Mouse (Mus musculus): ENCODE measurements around the gene Nipal3. TPM values are rescaled to one million over a fixed set of nuclear protein-coding genes. Genes with fewer than 3 reads are reported as not detected.

Gene Nipal3
- total and polyA plus RNA-seq, 3 experiments = 3.5 to 10.4 TPM; not detected in 1

DNA sequence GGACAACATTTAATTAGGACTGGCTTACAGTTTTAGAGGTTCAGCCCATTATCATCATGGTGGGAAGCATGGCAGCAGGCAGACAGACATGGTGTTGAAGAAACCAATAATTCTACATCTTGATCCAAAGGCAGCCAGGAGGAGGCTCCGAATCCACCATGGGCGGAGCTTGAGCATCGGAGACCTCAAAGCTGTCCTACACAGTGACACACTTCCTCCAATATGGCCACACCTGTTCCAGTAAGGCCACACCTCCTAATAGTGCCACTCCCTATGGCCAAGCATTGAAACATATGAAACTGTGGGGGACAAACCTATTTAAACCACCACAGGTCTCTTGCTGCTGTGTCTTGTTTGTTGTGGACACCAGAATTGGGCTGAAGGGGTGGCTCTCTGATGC lies 40.2 kb upstream of the Nipal3 start:
- H3K36me3 ChIP-seq (ENCODE audit: control insufficient read depth in 1 of 2, insufficient read depth in 2 of 2, low read length in 2 of 2) = no peaks in the 10 kb centered on the region
- no peaks in the 10 kb centered on the region for H3K79me2 ChIP-seq (ENCODE audit: control insufficient read depth, insufficient read depth, low read length, poor library complexity)
- TF ChIP-seq ELF1 (IDR thresholded peaks at IDR 0.05; ENCODE audit: low read depth, low read length) = no peak
- no peak for TF ChIP-seq GABPA (IDR thresholded peaks at IDR 0.05; ENCODE audit: low read depth, low read length)
- no peak for TF ChIP-seq RCOR1 (IDR thresholded peaks at IDR 0.05; ENCODE audit: low read depth, low read length)
- H3K9me3 ChIP-seq (replicated peaks; ENCODE audit: insufficient read depth, low read length) = no peaks in the 10 kb centered on the region
- no peaks in the 10 kb centered on the region; a peak in 2 of 4 replicates for H3K27me3 ChIP-seq (ENCODE audit: control insufficient read depth in 1 of 2, insufficient read depth in 2 of 2, low read length in 2 of 2)
- H3K4me1 ChIP-seq (ENCODE audit: control insufficient read depth in 1 of 2, insufficient read depth in 2 of 2, low read length in 2 of 2) = no peaks in the 10 kb centered on the region; a peak in 1 of 4 replicates
- DNase-seq (ENCODE audit: low read depth, low spot score) = no peak
- no peak overlapping the region for H3K9ac ChIP-seq (ENCODE audit: control insufficient read depth, low read depth, low read length, poor library complexity, severe bottlenecking)
- H3K27ac ChIP-seq (ENCODE audit: control insufficient read depth, low read depth, low read length) = no peak overlapping the region
- no peak overlapping the region for H3K4me3 ChIP-seq (ENCODE audit: control insufficient read depth in 1 of 2, insufficient read depth in 1 of 2, low read depth in 2 of 2, low read length in 2 of 2)

DNA sequence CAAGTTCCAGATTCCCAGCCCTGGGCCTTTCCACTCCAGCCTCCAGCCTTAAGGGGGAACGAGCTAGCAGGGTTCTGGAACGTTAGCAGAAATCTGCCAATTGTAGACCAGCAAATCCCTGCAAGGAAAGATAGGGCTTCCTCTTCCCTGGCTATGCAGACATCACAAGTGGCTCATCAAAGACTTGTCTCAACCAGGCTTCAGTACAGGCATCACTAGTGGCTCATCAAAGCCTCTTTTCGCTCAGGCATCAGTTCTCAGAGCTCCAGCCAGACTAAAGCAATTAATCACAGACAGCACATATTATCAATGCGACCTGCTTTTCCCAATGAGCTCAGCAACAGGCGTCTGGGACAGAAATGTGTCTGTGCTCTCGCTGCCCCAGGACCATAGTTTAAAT lies 38.2 kb upstream of the Nipal3 start:
- DNase-seq (ENCODE audit: low read depth, low spot score) = no peak
- Histone ChIP-seq H3K9ac (ENCODE audit: control insufficient read depth, low read depth, low read length, poor library complexity, severe bottlenecking) (no peak overlapping the region), H3K79me2 (ENCODE audit: control insufficient read depth, insufficient read depth, low read length, poor library complexity) (no peaks in the 10 kb centered on the region), H3K27ac (ENCODE audit: control insufficient read depth, low read depth, low read length) (no peak overlapping the region), H3K27me3 (ENCODE audit: control insufficient read depth in 1 of 2, insufficient read depth in 2 of 2, low read length in 2 of 2) (no peaks in the 10 kb centered on the region; a peak in 2 of 4 replicates), H3K4me3 (ENCODE audit: control insufficient read depth in 1 of 2, insufficient read depth in 1 of 2, low read depth in 2 of 2, low read length in 2 of 2) (no peak overlapping the region), H3K4me1 (ENCODE audit: control insufficient read depth in 1 of 2, insufficient read depth in 2 of 2, low read length in 2 of 2) (no peaks in the 10 kb centered on the region; a peak in 1 of 4 replicates), H3K36me3 (ENCODE audit: control insufficient read depth in 1 of 2, insufficient read depth in 2 of 2, low read length in 2 of 2) (no peaks in the 10 kb centered on the region), H3K9me3 (replicated peaks; ENCODE audit: insufficient read depth, low read length) (no peaks in the 10 kb centered on the region)
- TF ChIP-seq UBTF (IDR thresholded peaks at IDR 0.05; ENCODE audit: borderline replicate concordance, insufficient read depth, low read depth, low read length) (no peak), ZMIZ1 (IDR thresholded peaks at IDR 0.05; ENCODE audit: low read depth, low read length) (no peak), POLR2A (IDR thresholded peaks at IDR 0.05; ENCODE audit: control insufficient read depth in 1 of 2, insufficient read depth in 1 of 2, low read depth in 1 of 2, low read length in 2 of 2, poor library complexity in 1 of 2) (no peak), MXI1 (IDR thresholded peaks at IDR 0.05; ENCODE audit: low read depth, low read length) (no peak)

DNA sequence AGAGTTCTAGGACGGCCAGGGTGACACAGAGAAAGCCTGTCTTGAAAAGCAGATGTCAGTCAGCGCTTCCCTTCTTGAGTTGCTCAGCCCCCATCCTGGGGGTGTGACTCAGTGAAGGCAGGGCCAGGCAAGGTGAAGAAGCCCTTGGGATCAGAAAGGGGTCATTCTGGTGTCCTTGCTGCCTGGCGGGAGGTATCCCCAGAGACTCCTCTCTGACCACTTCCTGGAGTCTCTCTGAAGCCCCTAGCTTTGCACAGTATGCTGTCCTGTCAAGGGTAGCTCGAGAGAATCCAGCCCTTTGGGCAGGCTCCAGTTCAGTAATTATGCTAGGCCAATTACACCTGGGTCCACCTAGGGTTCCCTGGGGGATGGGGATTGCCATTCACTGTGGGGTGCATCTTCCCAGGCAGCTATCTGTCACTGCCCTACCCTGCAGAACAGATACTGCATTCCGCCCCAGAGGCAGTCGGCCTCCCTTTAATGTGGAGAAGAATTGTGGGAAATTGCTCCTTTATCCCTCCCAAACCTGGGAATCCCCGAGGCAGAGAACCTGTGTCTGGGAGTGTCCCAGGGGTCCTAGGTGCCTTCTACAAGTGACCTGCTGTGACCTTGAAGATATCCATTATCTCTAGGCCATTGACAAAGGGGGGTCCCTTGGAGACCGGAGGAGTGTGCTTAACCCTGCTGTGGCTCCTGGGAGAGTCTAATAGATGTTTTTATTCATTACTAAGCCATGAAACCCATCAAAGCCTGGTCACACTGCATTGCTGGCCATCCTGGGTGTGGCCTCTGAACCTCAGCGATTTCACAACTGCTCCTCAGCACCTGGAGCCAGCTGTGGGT lies 37.2 kb upstream of the Nipal3 start:
- H3K4me1 ChIP-seq (ENCODE audit: control insufficient read depth in 1 of 2, insufficient read depth in 2 of 2, low read length in 2 of 2) = no peaks in the 10 kb centered on the region
- no peak overlapping the region for H3K27ac ChIP-seq (ENCODE audit: control insufficient read depth, low read depth, low read length)
- TF ChIP-seq ZNF384 (IDR thresholded peaks at IDR 0.05; ENCODE audit: low read depth, low read length) (no peak), ZC3H11A (IDR thresholded peaks at IDR 0.05; ENCODE audit: low read depth, low read length) (no peak), USF1 (IDR thresholded peaks at IDR 0.05; ENCODE audit: low read depth, low read length) (no peak), NRF1 (IDR thresholded peaks at IDR 0.05; ENCODE audit: insufficient read depth, low read depth, low read length, poor library complexity, severe bottlenecking) (no peak), GABPA (IDR thresholded peaks at IDR 0.05; ENCODE audit: low read depth, low read length) (no peak), GATA1 (IDR thresholded peaks at IDR 0.05; ENCODE audit: low read depth, low read length) (no peak), E2F4 (IDR thresholded peaks at IDR 0.05; ENCODE audit: borderline replicate concordance, low read depth, low read length) (no peak), MYB (IDR thresholded peaks at IDR 0.05; ENCODE audit: low read depth, low read length) (no peak), ELF1 (IDR thresholded peaks at IDR 0.05; ENCODE audit: low read depth, low read length) (no peak), SIN3A (IDR thresholded peaks at IDR 0.05; ENCODE audit: low read length) (no peak), CHD2 (IDR thresholded peaks at IDR 0.05; ENCODE audit: low read length) (no peak), MAZ (IDR thresholded peaks at IDR 0.05; ENCODE audit: low read depth, low read length) (no peak), KAT2A (conservative IDR thresholded peaks at IDR 0.05; ENCODE audit: low read depth, low read length) (no peak)
- no peaks in the 10 kb centered on the region for H3K9me3 ChIP-seq (replicated peaks; ENCODE audit: insufficient read depth, low read length)
- no peak overlapping the region for H3K9ac ChIP-seq (ENCODE audit: control insufficient read depth, low read depth, low read length, poor library complexity, severe bottlenecking)
- peaks cover 0 to 1% of the 10 kb centered on the region in 2 experiments; a peak in 1 of 4 replicates for H3K27me3 ChIP-seq (ENCODE audit: control insufficient read depth in 1 of 2, insufficient read depth in 2 of 2, low read length in 2 of 2)
- no peak for DNase-seq (ENCODE audit: low read depth, low spot score)
- no peaks in the 10 kb centered on the region for H3K36me3 ChIP-seq (ENCODE audit: control insufficient read depth in 1 of 2, insufficient read depth in 2 of 2, low read length in 2 of 2)
- H3K79me2 ChIP-seq (ENCODE audit: control insufficient read depth, insufficient read depth, low read length, poor library complexity) = no peaks in the 10 kb centered on the region
- H3K4me3 ChIP-seq (ENCODE audit: control insufficient read depth in 1 of 2, insufficient read depth in 1 of 2, low read depth in 2 of 2, low read length in 2 of 2) = no peak overlapping the region
